Mouse (Mus musculus) testis, postnatal 10 days (tissue): ENCODE results near the gene Yy1.

ENCODE experiments used
- DNase-seq: peaks from one replicate; pipeline ENCODE4 v3.0.0; 2021; ENCODE audit warnings: low spot score

Yy1 gene

DNA sequence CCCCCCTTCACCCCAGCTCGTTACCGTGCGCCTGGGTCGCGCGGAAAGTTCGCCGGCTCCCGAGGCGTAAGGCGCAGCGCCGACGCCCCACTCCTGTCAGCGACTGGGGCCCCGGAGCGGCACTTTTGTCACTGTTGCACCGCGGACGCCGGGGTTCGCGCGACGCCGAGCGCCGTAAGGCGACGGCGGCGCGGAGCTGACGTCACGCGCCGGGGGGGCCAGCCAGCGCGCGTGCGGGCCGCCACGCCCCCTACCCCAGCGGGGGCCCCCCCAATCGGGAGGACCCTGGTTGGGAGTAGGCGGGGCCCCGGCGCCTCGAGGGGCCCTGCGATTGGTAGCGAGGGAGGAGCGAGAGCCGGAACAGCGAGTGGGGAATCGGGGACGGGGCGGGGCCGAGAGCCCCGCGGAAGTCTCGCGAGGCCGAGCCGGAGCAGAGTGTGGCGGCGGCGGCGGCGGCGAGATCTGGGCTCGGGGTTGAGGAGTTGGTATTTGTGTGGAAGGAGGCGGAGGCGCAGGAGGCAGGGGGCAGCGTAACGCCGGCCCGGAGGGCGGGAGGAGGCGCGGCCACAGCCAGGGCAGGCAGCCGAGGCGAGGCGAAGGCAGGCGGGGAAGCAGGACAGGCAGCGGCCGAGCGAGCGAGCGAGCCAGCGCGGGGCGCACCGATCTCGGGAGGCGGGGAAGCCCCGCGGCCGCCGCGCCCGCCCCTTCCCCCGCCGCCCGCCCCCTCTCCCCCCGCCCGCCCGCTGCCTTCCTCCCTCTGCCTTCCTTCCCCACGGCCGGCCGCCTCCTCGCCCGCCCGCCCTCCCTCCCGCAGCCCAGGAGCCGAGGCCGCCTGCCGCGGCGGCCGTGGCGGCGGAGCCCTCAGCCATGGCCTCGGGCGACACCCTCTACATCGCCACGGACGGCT, at the start of gene Yy1:
Yy1 (plus strand) TSS at position 428 of the 907 bp plus-strand sequence.
- DNase-seq = peak; percentile 99

DNA sequence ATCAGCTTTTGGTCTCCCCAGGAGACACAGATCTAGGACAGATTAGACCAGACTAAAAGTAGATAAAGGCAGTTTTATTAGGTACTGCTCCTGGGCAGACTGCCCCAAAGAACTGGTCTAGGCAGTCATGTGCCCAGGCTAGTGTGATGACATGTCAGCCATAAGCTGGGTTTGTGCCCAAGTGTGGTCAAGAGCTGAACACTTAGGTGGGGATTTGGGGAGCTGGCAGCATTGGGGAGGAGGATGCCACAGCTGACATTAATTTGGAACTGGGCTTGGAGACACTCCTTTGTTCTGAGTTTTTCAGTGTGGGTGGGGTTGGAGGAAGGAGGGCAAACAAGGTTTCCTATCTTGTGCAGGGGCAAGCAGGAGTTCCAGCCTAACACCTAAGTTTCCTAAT, 46.8 kb upstream of the Yy1 start:
- DNase-seq = no peak

DNA sequence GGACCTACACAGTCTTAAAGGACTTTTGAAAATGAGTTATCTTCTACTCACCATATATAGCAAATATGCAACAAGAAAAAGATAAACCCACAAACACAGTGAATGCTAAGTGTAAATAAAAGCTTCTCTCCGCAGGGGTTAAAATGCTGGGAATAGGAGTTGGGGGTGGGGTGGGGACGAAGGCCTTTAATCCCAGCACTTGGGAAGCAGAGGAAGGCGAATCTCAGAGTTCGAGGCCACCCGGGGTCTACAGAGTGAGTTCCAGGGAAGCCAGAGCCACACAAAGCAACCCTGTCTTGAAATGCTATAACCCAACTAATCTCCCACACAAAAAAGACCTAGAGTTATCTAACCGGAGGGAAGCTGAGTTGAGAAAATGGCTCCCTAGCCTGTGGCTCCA, 43.8 kb upstream of the Yy1 start:
- DNase-seq = no peak

DNA sequence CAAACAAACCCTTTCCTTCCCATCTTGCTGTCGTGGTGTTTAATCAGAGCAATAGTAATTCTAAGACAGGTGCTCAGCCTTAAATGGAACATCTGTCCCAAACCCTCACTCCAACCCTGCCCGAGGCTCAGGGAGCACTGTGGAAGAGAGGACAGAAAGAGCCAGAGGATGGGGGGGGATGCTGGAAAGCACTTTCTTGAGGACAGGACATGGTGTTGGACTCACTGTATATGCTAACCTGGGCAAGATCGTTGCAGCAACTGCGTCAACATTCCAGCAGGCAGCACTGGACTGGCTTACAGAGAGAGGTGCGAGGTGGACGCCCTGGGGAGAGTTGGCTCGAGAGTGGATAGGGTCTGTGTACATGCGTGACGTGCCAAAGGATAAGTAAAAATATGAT, 43.3 kb upstream of the Yy1 start:
- no peak for DNase-seq

DNA sequence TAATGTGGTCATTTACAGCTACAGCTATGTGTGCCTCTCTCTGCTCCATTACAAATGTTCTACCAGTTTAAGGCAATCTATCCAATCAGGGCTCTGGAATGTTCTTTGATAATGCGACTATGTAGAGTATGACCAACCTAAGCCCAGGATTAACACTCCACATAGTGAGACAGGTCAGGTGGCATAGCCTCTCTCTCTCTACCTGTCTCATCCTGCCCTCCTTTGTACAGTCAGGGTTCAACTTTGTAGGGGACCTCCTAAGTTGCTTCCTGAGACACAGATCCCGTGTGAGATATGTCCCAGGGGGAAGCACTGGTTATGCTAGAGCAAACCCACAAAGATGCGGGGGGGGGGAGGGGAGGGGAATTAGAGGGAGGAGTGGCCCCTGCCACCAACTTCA, 42.5 kb upstream of the Yy1 start:
- DNase-seq = no peak

DNA sequence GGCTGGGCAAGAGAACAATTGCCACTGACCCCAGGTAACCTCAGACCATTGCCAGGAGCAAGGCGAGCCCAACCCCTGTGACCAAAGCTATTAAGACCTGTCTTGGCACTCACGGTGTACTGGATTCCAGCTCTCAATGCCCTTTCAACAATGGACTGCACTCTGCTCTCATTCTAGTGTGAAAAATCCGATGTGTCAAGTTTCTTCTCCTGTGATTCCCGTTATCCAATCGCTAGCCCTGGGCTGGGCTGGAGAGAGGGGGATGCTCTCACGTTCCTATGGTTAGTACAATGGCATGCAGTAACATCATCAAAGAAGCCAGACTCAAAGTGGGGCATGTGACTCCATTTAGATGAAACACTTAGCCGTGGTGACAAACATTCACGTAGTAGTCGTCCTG, 41.0 kb upstream of the Yy1 start:
- DNase-seq = no peak

DNA sequence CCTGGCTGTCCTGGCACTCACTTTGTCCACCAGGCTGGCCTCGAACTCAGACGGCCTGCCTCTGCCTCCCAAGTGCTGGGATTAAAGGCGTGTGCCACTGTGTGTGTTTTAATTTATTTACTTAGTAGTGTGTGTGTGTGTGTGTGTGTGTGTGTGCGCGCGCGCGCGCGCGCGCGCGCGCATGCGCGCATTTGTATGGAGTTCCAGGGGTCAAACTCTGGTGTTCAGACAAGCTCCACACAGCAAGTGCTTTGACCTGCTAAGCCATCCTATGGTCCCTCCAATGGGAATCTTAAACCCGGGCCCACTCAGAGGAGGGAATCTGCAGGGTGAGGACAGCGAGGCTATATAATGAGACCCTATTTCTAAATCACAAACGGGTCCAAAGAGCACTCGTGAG, 37.6 kb upstream of the Yy1 start:
- DNase-seq = no peak

DNA sequence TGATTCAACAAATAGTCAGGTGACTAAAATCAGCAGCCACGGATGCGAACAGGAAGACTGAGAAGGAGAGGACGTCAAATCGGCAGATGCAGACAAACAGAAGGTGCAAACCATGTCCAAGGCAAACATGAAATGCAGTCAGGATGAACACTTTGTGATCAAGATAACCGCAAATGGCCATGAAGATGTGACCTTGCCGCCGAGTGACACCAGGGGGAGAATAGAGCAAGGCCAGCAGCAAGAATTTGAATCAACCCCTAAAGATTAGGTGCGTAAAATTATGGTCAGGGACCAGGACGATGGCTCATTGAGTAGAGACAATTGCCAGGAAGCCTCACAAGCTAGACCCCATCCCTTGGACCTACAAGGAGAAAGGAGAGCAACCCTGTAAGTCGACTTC, 36.2 kb upstream of the Yy1 start:
- no peak for DNase-seq

DNA sequence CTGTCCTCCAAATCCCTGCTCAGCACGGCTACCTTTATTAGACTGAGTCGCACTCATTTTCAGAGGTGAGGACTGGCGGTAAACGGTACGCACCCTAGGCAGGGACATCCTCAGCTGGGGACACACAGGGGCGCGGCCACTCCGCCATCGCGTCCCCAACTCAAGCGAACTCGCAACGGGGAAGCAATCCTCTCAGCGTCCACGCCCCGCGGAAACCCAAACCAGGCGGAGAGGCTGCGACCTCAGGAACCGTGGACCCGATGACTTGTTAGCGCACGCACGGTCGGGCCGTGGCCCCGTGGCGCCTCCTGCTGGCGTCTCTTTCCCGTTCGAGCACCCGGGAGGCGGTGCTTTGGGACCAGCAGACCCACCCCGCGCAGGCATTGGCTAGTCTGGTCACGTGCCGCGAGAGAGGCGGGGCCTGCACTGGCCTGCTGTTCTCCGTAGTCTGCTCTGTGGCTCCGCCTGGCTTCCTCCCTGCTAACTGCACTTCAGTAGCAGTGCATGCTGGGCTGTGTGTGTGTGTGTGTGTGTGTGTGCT, 35.0 kb upstream of the Yy1 start:
- peak; percentile 100 for DNase-seq

DNA sequence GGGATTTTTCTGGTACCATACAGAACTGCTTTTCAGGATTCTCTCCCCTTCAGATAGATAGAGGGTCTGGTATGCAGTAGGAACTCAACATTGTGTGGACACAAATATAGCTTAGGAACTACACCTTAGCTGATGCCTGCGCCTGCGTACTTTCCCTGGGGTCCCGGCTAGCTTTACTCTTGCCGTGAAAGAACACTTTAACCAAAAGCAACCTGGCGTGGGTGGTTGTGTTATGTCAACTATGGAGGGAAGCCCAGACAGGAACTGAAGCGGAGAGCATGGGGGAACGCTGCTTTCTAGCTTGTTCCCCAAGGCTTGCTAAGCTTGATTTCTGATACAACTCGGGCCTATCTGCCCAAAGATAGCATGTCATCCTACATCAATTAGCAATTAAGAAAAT, 34.5 kb upstream of the Yy1 start:
- no peak for DNase-seq

DNA sequence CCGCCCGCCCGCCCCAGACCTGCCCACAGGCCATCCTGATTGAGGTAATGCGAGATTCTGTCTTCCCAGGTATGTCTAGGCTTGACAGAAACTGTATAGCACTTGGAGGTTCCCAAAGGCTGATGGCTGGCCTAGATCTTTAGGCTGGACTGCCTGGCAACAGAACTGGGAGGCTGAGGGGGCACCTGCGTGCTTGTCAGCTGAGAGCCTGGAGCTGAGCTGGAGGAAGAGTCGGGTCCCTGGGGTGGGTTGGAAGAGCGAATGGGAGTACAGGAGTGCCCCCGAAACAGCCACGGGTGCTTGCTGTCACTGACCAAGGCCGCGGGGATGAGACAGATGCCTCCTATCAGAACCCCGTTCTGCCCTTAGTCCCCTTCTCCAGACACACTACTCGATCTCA, 34.1 kb upstream of the Yy1 start:
- DNase-seq = no peak

DNA sequence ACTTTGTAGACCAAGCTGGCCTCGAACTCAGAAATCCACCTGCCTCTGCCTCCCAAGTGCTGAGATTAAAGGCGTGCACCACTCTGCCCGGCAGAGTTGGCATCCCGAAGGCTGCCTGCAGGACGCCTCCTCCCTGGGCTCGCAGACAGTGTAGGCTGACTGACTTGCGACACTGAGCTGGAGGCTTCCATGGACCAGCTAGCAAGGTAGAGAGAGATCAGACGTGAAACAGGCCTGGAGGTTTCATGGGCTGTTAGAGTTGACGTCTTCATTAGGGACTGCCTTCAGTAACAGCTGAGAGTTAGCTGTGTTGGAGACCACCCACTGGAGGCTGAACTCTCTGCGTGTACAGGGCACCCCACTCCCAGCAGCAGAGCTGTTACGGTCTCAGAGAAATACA, 33.5 kb upstream of the Yy1 start:
- DNase-seq = no peak

DNA sequence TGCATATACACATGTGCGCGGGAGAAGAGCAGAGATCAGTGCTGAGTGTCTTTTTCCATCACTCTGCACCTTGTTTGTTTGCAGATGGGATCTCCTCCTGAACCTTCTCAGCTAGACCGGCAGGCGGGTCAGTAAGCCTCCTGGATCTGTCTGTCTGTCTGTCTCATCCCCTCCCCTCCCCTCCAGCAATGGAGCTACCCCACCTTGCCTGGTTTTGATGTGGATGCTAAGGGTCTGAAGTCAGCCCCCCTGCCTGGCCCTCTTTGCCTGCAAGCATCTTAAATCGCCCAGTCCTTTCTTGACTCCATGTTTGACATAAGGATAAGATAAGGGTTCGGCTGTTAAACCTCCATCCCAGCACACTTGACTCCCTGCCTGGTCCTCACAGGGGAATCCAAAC, 32.8 kb upstream of the Yy1 start:
- no peak for DNase-seq

DNA sequence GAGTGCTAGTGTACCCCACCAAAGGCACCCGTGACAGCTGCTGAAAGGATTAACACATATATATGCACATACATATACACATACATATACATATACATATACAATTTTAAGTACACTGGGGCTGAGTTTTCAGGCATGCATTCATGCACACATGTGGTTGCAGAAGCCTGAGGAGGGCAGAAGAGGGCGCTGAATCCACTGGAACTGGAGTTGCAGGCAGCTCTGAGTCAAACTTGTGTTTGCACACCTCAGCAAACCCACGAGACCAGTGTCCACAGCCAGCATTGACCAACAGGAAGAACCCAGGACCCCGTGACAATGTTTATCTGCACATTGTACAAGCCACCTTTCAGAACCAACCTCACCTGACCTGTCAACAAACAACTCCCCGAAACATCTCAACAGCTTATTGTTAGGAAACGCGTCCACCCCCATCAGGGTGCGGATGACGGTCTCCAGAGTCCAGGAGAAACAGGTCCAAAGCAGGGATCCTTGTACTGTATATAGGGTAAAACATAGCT, 32.2 kb upstream of the Yy1 start:
- no peak for DNase-seq

DNA sequence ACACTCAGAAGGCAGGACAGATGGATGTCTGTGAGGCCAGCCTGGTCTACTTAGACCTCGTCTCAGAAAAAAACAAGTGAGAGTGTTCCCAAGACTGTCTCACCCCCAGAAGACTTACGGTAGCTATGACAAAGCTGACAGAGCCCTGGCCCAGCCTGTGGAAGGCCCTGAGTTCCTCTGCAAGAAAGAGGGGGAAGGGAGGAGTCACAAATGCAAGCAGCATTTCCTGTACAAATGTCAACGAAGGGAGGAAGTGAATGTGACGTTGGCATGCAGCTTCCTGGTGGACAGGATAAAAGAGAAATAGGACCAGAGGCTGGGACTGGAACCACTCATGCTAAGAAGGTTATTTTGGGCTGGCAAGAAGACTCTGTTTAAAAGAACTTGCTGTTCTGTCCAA, 31.6 kb upstream of the Yy1 start:
- DNase-seq = no peak

DNA sequence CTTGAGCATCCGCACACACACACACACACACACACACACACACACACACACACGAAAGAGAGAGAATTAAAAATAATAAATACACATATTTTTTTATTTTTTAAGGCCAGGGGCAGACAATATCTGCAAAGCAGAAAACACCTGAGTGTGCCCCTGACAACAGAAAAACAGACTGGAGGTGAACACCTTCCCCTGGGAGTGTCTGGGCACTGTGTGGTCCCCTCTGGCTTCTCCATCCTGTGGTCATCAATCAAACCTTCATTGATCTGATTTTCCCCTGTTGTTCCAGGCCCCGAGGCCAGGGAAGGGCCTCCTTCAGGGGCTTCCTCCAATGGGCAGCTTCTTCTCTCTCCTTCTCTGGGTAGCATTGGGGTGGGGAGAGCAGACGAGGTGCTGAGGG, 31.1 kb upstream of the Yy1 start:
- DNase-seq = no peak

DNA sequence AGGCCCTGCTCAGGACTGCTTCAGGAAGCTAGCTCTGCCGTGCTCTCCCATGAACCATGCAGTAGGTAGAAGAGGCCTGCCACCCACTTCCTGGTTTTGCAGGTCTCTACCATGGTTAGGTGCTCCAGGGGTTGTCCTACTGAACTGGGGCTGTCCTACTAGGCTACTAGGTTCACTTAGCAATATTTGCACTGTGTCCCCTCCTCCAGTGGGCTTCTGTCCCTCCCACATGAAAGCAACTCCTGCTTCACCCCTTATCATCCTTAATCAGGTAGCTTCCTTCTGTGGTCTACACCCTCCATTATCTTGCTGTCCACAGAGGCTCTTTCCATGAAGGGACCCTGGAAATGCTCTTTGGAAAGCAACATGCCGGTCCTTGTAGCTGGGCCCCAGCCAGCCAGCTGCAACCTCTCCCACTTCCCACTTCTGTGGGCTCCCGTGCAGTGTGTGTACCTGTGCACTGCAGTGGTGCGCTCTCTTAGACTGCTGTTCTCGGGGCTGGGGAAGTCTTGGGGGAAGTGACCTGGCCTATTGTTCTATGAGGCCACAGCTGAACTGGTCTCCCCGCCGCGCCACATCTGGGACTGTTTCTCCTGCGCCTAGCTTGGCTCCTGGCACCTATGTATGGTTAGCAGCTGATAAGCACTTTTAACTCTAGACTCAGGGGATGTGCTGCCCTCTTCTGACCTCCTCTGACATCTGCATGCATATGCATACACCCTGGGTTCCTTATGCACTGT, 29.5 kb upstream of the Yy1 start:
- DNase-seq = no peak

DNA sequence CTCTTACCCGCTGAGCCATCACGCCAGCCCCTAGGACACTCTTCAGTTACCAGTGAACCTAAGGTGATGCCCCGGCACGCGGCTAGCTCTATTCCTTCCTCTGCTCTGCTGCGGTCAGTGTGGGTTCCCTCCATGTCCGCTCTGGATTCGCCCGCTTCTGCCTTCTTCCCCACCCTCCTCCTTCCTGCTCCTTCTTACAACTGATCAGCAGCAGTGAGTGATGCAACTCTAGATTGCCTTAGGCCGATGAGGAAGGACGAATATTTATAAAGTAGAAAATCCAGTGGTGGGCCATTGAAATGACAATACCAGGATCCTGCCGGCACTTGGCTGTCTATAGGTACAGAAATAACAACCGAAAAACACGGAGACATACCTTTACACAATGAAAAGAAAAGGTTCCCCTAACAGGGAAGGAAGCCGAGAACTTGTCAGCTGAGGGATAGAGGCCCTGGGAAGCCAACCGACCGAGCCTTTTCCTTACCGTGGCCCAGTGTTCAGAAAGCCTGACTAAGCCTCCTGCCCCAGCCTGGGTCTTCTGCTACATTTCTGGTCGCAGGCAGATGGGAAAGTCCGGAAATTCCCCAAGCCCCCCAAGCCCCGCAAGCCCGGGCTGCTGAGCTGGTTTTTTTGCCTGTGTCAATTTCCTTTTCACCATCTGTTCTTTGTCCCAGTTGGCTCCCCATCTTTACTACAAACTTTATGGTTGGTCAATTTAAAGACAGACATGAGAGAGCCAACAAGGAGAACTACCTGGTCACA, 27.7 kb upstream of the Yy1 start:
- no peak for DNase-seq

DNA sequence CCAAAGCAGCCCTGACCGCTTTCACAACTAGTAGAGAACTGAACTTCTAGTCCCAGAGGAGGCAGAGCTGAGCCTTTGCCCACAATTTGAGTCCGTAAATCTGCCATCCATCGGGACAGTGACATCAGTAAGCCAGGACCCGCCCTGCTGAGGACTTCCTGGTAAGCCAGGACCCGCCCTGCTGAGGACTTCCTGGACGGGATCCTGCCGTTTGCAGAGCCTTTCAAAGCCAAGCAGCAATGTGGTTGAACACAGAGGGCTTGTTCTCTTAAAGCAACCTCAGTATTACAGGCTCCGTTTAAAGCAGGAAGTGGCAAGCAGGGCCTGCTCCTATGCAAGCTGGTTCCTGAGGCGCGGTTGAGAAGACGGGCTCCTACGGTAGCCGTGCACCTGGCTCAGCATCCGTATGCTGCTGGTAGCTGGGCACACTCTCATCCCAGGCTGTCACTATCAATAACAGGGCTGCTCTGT, 27.0 kb upstream of the Yy1 start:
- peak; percentile 66 for DNase-seq

DNA sequence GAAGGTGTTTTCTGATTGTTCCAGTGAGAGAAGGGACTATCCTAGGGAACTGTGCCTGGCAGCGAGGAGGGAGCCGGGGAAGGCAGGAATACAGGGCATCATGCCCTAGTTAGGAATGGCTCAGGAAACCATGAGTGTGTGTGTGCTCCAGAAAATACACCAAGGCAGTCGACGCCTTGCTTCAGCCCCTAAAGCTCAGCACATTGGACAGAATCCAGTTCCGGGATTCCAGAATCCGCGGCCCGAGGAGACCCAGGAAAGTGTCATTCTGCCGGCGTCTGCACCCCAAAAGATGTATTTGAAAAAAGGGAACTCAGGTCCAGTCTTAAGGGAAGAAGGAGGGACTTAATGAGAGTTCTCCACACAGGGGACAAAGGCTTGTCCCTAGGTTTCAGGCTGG, 26.5 kb upstream of the Yy1 start:
- no peak for DNase-seq

DNA sequence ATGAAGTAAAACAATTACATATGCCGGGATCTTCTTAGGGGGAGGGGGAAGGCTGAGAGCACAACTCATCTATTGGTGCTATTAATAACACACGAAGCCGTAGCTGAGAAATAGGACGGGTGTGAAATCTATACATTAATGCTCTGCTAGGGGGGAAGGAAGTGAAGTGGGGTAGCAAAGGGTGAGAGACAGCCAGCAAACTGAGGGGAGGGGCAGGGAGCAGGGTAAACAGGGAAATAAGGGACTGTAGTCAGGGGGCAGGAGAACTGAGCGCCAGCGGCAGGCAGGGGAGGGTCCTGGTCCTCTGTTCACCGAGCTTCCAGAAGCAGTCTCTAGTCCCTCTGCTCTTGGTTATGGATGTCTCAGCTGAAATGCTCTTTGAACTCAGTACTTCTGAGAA, 25.9 kb upstream of the Yy1 start:
- DNase-seq = no peak

DNA sequence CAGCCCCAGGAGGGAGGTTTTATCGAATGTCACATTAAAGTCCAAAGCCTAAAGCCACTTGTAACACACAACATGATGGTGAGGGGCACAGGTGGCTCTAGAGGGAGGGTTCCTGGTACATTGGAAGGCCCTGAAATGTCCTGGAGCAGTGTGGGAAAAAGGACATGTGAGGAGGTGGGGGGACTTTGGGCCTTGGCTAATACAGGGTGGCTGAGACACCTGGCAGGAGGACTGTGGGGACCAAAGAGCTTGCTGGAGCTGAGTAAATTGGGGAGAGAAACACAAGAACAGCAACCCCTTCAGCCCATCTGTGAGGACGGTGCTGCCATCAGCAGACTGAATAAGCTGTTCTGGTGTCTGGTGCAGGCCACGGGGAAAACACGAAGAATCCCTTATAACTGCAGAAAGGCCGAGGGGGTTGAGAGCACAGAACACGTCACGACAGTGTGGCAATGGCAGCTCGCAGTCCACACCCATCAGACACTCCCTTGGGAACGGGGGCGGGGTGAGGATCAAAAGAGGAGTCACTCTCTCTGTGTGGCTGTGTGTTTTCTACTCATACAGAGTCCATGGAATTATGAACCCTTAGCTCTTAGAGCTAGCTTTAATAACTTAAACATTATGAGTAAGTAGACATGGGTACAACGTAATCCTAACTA, 24.4 kb upstream of the Yy1 start:
- no peak for DNase-seq
